Mouse (Mus musculus) layer of hippocampus, adult 11-12 months (tissue): ENCODE data around the gene Aqp1.

Experiments
- DNase-seq: peaks from one replicate; pipeline ENCODE4 v3.0.0; 2022; ENCODE audit warnings: low spot score

Aqp1 gene

DNA sequence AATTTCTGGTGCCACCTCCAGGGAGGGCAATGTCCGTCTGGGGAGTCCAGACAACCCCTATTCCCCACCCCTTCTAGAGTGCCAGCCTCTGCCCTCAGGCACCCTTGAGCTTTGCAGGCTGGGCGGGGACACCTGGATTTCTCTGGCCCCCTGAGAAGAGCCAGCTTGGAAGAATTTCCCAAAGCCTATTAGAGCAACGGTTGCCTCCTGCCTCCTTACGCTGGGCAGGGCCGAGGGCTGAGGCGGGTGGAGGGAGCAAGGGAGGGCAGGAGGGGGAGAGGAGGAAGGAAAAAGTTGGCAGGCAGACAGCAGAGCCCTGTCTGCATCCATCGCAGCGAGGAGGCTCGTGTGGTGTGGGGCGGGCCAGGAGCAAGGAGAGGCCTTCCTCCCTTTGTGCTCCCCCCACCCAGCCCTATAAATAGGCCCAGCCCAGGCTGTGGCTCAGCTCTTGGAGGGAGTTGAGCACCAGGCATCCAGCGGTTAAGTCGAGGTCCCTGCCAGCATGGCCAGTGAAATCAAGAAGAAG is at the start of gene Aqp1:
Gene Aqp1, plus strand, starts transcription at position 444 of the 526 bp plus-strand sequence.
- no peak for DNase-seq

- DNase-seq: no peak
These were observed 48.1 kb upstream of the Aqp1 start for GRCm38 (mm10) chr6:55288007-55288602.

DNA sequence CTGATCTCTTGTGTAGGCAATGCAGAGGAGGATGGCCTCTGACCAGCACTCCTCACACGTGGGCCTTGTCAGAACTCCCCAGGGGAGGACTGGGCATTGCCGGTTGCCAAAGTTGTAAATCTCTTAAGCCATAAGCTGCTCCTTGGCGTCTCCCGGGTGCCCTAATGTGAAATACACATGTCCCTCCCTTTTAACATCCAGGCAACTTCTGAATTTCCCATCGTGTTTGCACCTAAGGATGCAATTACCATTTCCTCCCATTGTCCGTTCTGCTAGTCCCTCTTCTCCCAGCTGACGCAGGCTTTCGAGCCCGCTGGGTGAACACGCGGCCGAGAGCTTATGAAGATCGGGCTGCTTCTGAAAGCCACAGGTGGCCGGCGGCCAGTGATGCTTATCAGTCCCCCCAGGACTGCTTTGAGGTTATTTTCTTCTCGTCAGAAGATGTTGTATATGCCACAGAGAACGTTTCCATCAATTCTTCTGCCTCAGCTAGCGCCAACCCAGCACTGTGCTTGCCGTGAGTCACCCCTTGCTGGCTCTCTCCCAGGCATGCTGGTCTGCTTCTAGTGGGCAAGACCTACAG is 41.6 kb upstream of the Aqp1 start:
- no peak for DNase-seq

GRCm38 (mm10) chr6:55295325-55295724 is 40.9 kb upstream of the Aqp1 start:
- DNase-seq: no peak

- no peak for DNase-seq
These were observed 36.8 kb upstream of the Aqp1 start for GRCm38 (mm10) chr6:55299482-55299881.

DNA sequence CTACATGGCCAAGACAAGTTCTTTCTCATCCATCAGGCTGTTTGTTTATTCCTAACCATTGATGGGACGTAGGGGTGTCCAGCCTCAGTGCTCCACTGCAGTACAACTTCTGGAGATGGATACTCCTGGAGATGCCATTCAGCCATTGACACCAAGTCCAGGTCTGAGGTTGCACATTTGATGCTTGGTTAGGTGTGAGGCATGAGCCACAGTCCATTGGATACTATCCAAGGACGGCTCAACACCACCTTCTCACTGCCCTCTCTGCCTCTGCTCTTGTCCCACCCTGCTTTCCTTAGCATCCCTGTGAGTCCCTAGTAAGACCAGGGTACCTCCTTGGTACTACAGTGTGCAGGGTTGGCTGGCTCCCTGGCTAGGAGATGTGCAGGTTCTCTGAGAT is 36.3 kb upstream of the Aqp1 start:
- no peak for DNase-seq

DNA sequence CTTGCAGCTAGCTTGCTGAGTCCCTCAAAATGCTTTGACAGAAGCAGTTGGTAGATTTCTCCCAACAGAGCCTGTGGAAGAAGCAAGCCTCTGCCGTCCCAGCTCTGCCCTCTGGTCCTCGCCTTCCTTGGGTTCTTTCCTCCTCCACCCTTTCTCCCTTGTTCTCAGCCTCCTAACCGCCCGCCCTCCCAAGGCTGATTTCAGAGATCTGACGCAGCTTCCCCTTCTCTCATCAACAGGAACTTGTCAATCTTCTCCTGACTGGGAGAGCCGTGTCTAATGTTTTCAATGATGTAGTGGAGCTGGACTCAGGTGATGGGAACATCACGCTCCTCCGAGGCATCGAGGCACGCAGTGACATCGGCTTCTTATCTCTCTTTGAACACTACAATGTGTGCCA is 35.5 kb upstream of the Aqp1 start:
- no peak for DNase-seq

GRCm38 (mm10) chr6:55310179-55310578 is 26.1 kb upstream of the Aqp1 start:
- DNase-seq: no peak

GRCm38 (mm10) chr6:55311962-55312361 is 24.3 kb upstream of the Aqp1 start:
- DNase-seq: no peak

GRCm38 (mm10) chr6:55313893-55314292 is 22.3 kb upstream of the Aqp1 start:
- no peak for DNase-seq

DNA sequence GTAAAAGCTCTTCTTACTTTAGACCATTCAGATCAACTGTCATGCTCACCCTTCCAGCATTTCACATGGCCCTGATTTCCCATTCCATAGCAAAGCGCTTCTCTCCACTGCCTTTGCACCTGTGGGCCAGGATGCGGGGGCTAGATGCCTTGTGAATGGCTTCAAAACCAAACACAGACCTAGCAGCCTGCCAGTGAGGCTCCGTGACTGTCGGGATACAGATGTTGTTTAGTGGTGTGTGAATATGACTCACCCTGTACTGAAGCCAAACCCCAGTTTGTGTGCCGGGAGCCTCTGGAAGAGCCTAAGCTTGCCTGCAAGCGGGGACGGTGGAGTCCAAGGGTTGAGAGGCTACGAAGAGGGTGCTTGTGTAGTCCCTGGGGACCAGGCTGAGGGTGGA is 21.6 kb upstream of the Aqp1 start:
- DNase-seq: peak; percentile 11

DNA sequence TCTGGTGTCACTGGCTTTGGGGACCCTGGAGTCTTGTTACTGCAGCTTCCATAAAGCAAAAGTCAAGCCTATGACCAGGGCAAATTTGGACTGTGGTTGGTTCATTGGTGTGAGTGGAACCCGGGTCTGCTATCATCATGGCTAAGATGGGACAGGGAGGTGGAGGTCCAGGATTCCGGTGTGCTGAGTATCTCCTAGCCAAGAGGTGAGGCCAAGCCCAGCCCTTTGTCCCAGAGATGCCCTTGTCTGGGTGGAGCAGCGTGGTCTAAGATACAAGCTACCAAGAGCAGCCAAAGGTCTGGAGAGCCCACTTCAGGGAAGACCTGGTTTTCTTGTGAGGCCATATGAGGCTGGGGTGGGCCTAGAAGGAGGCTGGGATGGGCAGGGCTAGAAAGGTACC is 17.6 kb upstream of the Aqp1 start:
- DNase-seq: no peak

- no peak for DNase-seq
These were observed 16.4 kb upstream of the Aqp1 start for GRCm38 (mm10) chr6:55319585-55320551.

DNA sequence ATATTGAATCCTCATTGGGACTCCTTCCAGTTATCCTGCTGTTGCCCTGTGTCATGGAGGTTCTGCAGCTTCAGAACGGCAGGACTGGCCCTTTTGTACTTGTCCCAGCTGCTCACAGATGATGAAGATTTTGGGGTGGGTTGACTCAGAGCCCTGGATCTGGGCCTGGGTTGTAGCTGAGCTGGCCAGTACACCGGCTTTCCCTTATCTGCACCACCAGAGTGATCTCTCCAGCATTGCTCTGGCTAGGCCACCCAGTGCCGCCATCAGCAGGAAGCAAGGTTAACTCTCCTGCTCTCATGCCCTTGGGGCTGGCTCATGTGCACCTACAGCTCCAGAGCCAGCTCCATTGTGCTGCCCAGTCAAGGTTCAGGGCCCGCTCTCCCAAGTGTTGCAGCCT is 15.3 kb upstream of the Aqp1 start:
- no peak for DNase-seq

GRCm38 (mm10) chr6:55321518-55321917 is 14.7 kb upstream of the Aqp1 start:
- no peak for DNase-seq

DNA sequence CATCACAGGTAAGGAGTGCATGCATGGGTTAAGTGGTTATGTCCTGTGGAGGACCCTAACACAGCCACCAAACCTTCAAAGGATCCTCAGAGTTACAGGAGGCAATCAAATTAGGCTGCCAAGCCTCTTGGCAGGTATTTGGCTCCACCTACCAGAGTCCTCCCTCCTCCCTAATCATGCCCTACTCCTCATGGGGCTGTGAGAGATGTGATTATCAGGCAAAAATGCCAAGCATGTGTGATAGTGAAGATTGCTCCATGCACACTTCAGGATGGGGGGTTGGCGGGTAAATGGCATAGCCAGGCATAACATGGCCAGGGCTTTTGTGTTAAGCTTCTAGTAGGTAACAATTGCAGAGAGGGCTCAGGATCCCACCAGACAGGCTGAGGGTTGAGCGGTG is 13.3 kb upstream of the Aqp1 start:
- no peak for DNase-seq

- DNase-seq: no peak
These were observed 12.2 kb upstream of the Aqp1 start for GRCm38 (mm10) chr6:55323908-55324634.

- DNase-seq: no peak
These were observed 11.4 kb upstream of the Aqp1 start for GRCm38 (mm10) chr6:55324785-55325184.

GRCm38 (mm10) chr6:55326299-55326698 is 9.9 kb upstream of the Aqp1 start:
- DNase-seq: no peak

DNA sequence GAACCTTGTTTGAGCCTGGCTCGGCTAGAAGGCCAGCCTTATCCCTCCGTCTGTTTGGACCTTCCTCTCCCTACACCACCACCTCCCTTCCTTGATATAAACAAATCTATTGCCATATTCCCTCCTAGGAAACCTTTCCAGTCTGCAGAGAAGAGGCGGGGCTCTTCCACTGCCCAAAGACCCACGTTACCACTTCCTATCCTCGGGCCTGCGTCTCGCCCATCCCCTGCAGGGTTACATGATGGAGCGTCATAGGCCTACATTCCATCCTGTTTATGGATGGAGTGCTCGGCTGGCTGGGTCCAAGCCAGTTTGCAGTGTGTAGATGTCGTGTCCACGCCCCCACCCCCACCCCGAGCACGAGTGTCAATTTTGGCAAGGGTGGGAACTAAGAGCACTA is 8.9 kb upstream of the Aqp1 start:
- DNase-seq: no peak

GRCm38 (mm10) chr6:55328179-55328578 is 8.1 kb upstream of the Aqp1 start:
- DNase-seq: no peak

- DNase-seq: no peak
These were observed 4.9 kb upstream of the Aqp1 start for GRCm38 (mm10) chr6:55331315-55331714.
